Comparison of ENCODE assay signal across 19 mouse cellular contexts in genomic region chr11:79524310-79524575, GRCm38 (mm10). TPM values are rescaled to one million over a fixed set of nuclear protein-coding genes. Genes with fewer than 3 reads are reported as not detected.
DNase-seq lines count a peak whose midpoint lies in the region; ATAC-seq and TF ChIP-seq lines count a peak whose summit lies in the region.
"Had no signal": no experiment of that assay in that cellular context is flagged by ENCODE, and none has a peak within 500 bp of the region (broad histone marks: within the 10 kb centered on the region; RNA-seq: fewer than 3 reads in every experiment).

No protein-coding gene starts in this region.

- H3K4me1 ChIP-seq in hindbrain, embryonic 13.5 days (replicated peaks): no peaks in the 10 kb centered on the region
- H3K4me1 ChIP-seq in hindbrain, embryonic 10.5 days (replicated peaks): no peaks in the 10 kb centered on the region
- peaks cover 28% of the 10 kb centered on the region for H3K4me1 ChIP-seq in thymus, adult 2 months (replicated peaks; ENCODE audit: control insufficient read depth, insufficient read depth, low read length)
- H3K4me1 ChIP-seq in liver, embryonic 15.5 days (replicated peaks): peaks cover 28% of the 10 kb centered on the region
- H3K4me1 ChIP-seq in forebrain, embryonic 15.5 days: no peaks in the 10 kb centered on the region
- H3K4me1 ChIP-seq: limb, embryonic 10.5 days; neural tube, embryonic 13.5 days had no signal

- no peak for DNase-seq in hindbrain, embryonic 10.5 days (ENCODE audit: low spot score)
- no peak for DNase-seq in thymus, adult 2 months
- DNase-seq in thymus, postnatal 25 days: no peak
- no peak for DNase-seq in right cerebral cortex, postnatal 4 days
- DNase-seq: adrenal gland, postnatal 36 days; cerebellum, postnatal 25 days; forebrain, postnatal 0 days; gastrocnemius, postnatal 25 days; heart, postnatal 4 days; lung, embryonic 14.5 days had no signal

- no peaks in the 10 kb centered on the region for H3K27me3 ChIP-seq in hindbrain, embryonic 13.5 days
- no peaks in the 10 kb centered on the region for H3K27me3 ChIP-seq in hindbrain, embryonic 10.5 days (ENCODE audit: insufficient read depth, poor library complexity, severe bottlenecking)
- no peaks in the 10 kb centered on the region for H3K27me3 ChIP-seq in thymus, adult 2 months (ENCODE audit: control insufficient read depth, insufficient read depth, low read length)
- no peaks in the 10 kb centered on the region for H3K27me3 ChIP-seq in liver, embryonic 15.5 days
- no peaks in the 10 kb centered on the region for H3K27me3 ChIP-seq in forebrain, embryonic 15.5 days
- H3K27me3 ChIP-seq: neural tube, embryonic 13.5 days had no signal

- 88% methylated on average over 1 of the region's 1 CpGs for WGBS in hindbrain, embryonic 13.5 days
- 80% methylated on average over 1 of the region's 1 CpGs for WGBS in hindbrain, embryonic 10.5 days
- WGBS in thymus, adult 2 months: 7% methylated on average over 1 of the region's 1 CpGs
- WGBS in liver, embryonic 15.5 days (ENCODE audit: insufficient replicate concordance): 41% methylated on average over 1 of the region's 1 CpGs
- 95% methylated on average over 1 of the region's 1 CpGs for WGBS in forebrain, embryonic 15.5 days

- H3K27ac ChIP-seq in hindbrain, embryonic 13.5 days: 0 out of 2 replicates have a peak overlapping the region, but pooled peaks have one; percentile 26
- no peak overlapping the region for H3K27ac ChIP-seq in hindbrain, embryonic 10.5 days
- H3K27ac ChIP-seq in thymus, adult 2 months (ENCODE audit: control insufficient read depth, insufficient read depth, low read length): peak overlapping the region; percentile 56
- H3K27ac ChIP-seq in liver, embryonic 15.5 days (replicated peaks): peak overlapping the region; percentile 59
- no peak overlapping the region for H3K27ac ChIP-seq in forebrain, embryonic 15.5 days (replicated peaks)
- H3K27ac ChIP-seq: heart, embryonic 10.5 days; limb, embryonic 10.5 days; neural tube, embryonic 13.5 days; stomach, postnatal 0 days had no signal

- ATAC-seq in hindbrain, embryonic 13.5 days (ENCODE audit: low FRiP score): no peak
- no peak for ATAC-seq in liver, embryonic 15.5 days (ENCODE audit: insufficient read depth)
- no peak for ATAC-seq in forebrain, embryonic 15.5 days (replicated peaks)
- ATAC-seq: forebrain, postnatal 0 days had no signal

- no peak for TF ChIP-seq CTCF in thymus, adult 2 months (IDR thresholded peaks at IDR 0.05; ENCODE audit: borderline replicate concordance, control insufficient read depth, extremely low read depth, insufficient read depth, low read length, poor library complexity)

- H3K9ac ChIP-seq in hindbrain, embryonic 13.5 days: no peak overlapping the region
- H3K9ac ChIP-seq in liver, embryonic 15.5 days: no peak overlapping the region
- no peak overlapping the region for H3K9ac ChIP-seq in forebrain, embryonic 15.5 days (replicated peaks)
- H3K9ac ChIP-seq: forebrain, postnatal 0 days; lung, embryonic 14.5 days; neural tube, embryonic 13.5 days had no signal

- H3K9me3 ChIP-seq in hindbrain, embryonic 13.5 days: no peaks in the 10 kb centered on the region
- H3K9me3 ChIP-seq in hindbrain, embryonic 10.5 days: no peaks in the 10 kb centered on the region
- no peaks in the 10 kb centered on the region for H3K9me3 ChIP-seq in liver, embryonic 15.5 days (replicated peaks)
- H3K9me3 ChIP-seq in forebrain, embryonic 15.5 days: no peaks in the 10 kb centered on the region
- H3K9me3 ChIP-seq: heart, embryonic 10.5 days; limb, embryonic 10.5 days; neural tube, embryonic 13.5 days had no signal

- H3K36me3 ChIP-seq in hindbrain, embryonic 13.5 days: peaks cover 14% of the 10 kb centered on the region
- peaks cover 38% of the 10 kb centered on the region for H3K36me3 ChIP-seq in hindbrain, embryonic 10.5 days
- H3K36me3 ChIP-seq in thymus, adult 2 months (ENCODE audit: control insufficient read depth, insufficient read depth, low read length): no peaks in the 10 kb centered on the region
- no peaks in the 10 kb centered on the region for H3K36me3 ChIP-seq in liver, embryonic 15.5 days (replicated peaks)
- H3K36me3 ChIP-seq in forebrain, embryonic 15.5 days: peaks cover 4% of the 10 kb centered on the region; the same call in 1 of the 2 replicates

- no peak for TF ChIP-seq POLR2A in thymus, adult 2 months (IDR thresholded peaks at IDR 0.05; ENCODE audit: control insufficient read depth, extremely low read depth, insufficient read depth, low read length, poor library complexity)

- H3K4me3 ChIP-seq in hindbrain, embryonic 13.5 days: no peak overlapping the region
- no peak overlapping the region for H3K4me3 ChIP-seq in hindbrain, embryonic 10.5 days
- no peak overlapping the region for H3K4me3 ChIP-seq in thymus, adult 2 months (ENCODE audit: control insufficient read depth, insufficient read depth, low read length)
- H3K4me3 ChIP-seq in liver, embryonic 15.5 days (replicated peaks): 0 out of 2 replicates have a peak overlapping the region, but pooled peaks have one; percentile 35
- H3K4me3 ChIP-seq in forebrain, embryonic 15.5 days: no peak overlapping the region
- H3K4me3 ChIP-seq: heart, embryonic 10.5 days; limb, embryonic 10.5 days; neural tube, embryonic 13.5 days had no signal

- no peak overlapping the region for H3K4me2 ChIP-seq in hindbrain, embryonic 13.5 days
- peak overlapping the region; percentile 46; the same call in 1 of the 2 replicates for H3K4me2 ChIP-seq in liver, embryonic 15.5 days
- no peak overlapping the region for H3K4me2 ChIP-seq in forebrain, embryonic 15.5 days (replicated peaks)
- H3K4me2 ChIP-seq: lung, embryonic 14.5 days; neural tube, embryonic 13.5 days had no signal

RNA-seq across cellular contexts. Expression of gene Evi2b, which starts 0.7 kb away (rescaled TPM):
- 0.14 TPM in 1 of 2 replicates, not detected in the other for polyA plus RNA-seq in hindbrain, embryonic 13.5 days (2015; fragmentation: Nextera tagmentation; extraction: Ambion mirVana)
- polyA plus RNA-seq in hindbrain, embryonic 10.5 days (2016; fragmentation: Nextera tagmentation; extraction: Ambion mirVana): 0.35 and 0.66 TPM in 2 replicates
- 77.3 and 95.6 TPM in 2 replicates for polyA plus RNA-seq in thymus, adult 2 months (2012; rRNA removed)
- 4.8 and 5.2 TPM in 2 replicates for polyA plus RNA-seq in liver, embryonic 15.5 days (2015; fragmentation: Nextera tagmentation; extraction: Ambion mirVana)
- polyA plus RNA-seq in forebrain, embryonic 15.5 days (2015; fragmentation: Nextera tagmentation; extraction: Ambion mirVana): not detected in 2 replicates
- polyA plus RNA-seq: embryonic facial prominence, embryonic 11.5 days had no signal

RNA-seq across cellular contexts. Expression of gene Evi2, which starts 6.1 kb away (rescaled TPM):
- 0.75 and 0.79 TPM in 2 replicates for polyA plus RNA-seq in hindbrain, embryonic 13.5 days (2015; fragmentation: Nextera tagmentation; extraction: Ambion mirVana)
- polyA plus RNA-seq in hindbrain, embryonic 10.5 days (2016; fragmentation: Nextera tagmentation; extraction: Ambion mirVana): 0.95 and 1.1 TPM in 2 replicates
- 3.5 and 3.6 TPM in 2 replicates for polyA plus RNA-seq in thymus, adult 2 months (2012; rRNA removed)
- 0.75 and 0.82 TPM in 2 replicates for polyA plus RNA-seq in liver, embryonic 15.5 days (2015; fragmentation: Nextera tagmentation; extraction: Ambion mirVana)
- polyA plus RNA-seq in forebrain, embryonic 15.5 days (2015; fragmentation: Nextera tagmentation; extraction: Ambion mirVana): 0.45 and 0.59 TPM in 2 replicates

RNA-seq across cellular contexts. Expression of gene Evi2a, which starts 6.2 kb away (rescaled TPM):
- polyA plus RNA-seq in hindbrain, embryonic 13.5 days (2015; fragmentation: Nextera tagmentation; extraction: Ambion mirVana): 4.3 and 4.7 TPM in 2 replicates
- polyA plus RNA-seq in hindbrain, embryonic 10.5 days (2016; fragmentation: Nextera tagmentation; extraction: Ambion mirVana): 2.4 and 3.1 TPM in 2 replicates
- polyA plus RNA-seq in thymus, adult 2 months (2012; rRNA removed): 12.8 and 16.9 TPM in 2 replicates
- 5.9 and 6.3 TPM in 2 replicates for polyA plus RNA-seq in liver, embryonic 15.5 days (2015; fragmentation: Nextera tagmentation; extraction: Ambion mirVana)
- 2.2 and 3.9 TPM in 2 replicates for polyA plus RNA-seq in forebrain, embryonic 15.5 days (2015; fragmentation: Nextera tagmentation; extraction: Ambion mirVana)

RNA-seq across cellular contexts. Expression of gene Omg, which starts 20.4 kb away (rescaled TPM):
- polyA plus RNA-seq in hindbrain, embryonic 13.5 days (2015; fragmentation: Nextera tagmentation; extraction: Ambion mirVana): 1.3 and 2.1 TPM in 2 replicates
- 0.19 and 0.29 TPM in 2 replicates for polyA plus RNA-seq in hindbrain, embryonic 10.5 days (2016; fragmentation: Nextera tagmentation; extraction: Ambion mirVana)
- 0.05 and 0.23 TPM in 2 replicates for polyA plus RNA-seq in thymus, adult 2 months (2012; rRNA removed)
- not detected in 2 replicates for polyA plus RNA-seq in liver, embryonic 15.5 days (2015; fragmentation: Nextera tagmentation; extraction: Ambion mirVana)
- polyA plus RNA-seq in forebrain, embryonic 15.5 days (2015; fragmentation: Nextera tagmentation; extraction: Ambion mirVana): 2.3 and 3.0 TPM in 2 replicates
- polyA plus RNA-seq: activated CD4-positive, CD25-positive, alpha-beta regulatory T cell, adult 4 months had no signal

Comparison
In these comparisons a context has a peak if more than half of its experiments do, and no peak if none do; other contexts are left out.
1. H3K27ac ChIP-seq: peak in hindbrain, embryonic 13.5 days (single experiment), thymus, adult 2 months (single experiment) and liver, embryonic 15.5 days (single experiment); none in hindbrain, embryonic 10.5 days (single experiment) and forebrain, embryonic 15.5 days (single experiment).
2. RNA of gene Evi2b, which starts 0.7 kb away (polyA plus RNA-seq): 77.3 to 95.6 TPM in thymus, adult 2 months; 4.8 to 5.2 TPM in liver, embryonic 15.5 days, 0.35 to 0.66 TPM in hindbrain, embryonic 10.5 days, 0.14 TPM in hindbrain, embryonic 13.5 days and not detected in forebrain, embryonic 15.5 days; every median in the first group is over 10 times any median in the second.